Mouse (Mus musculus): ENCODE results near the gene Sfr1.

- no peak for TF ChIP-seq CTCF (IDR thresholded peaks at IDR 0.05; ENCODE audit: borderline replicate concordance, insufficient read depth, low read depth, low read length)
- no peak for TF ChIP-seq POLR2A (IDR thresholded peaks at IDR 0.05; ENCODE audit: borderline replicate concordance, insufficient read depth, low read length)
Measured at GRCm38 (mm10) chr19:47750391-47750790, 18.9 kb downstream of the Sfr1 start.

Data from cerebellum, adult 2 months (tissue).